Mouse (Mus musculus) liver, postnatal 0 days (tissue): ENCODE results near the gene Slc51b.

Experiments
- CTCF ChIP-seq: sonication (generic); IDR thresholded peaks from 2 replicates; pipeline ENCODE4 v1.5.1; 2016; ENCODE audit warnings: antibody characterized with exemption, low read depth
- EP300 ChIP-seq: IDR thresholded peaks from 2 replicates; pipeline ENCODE4 v1.6.1; 2016; ENCODE audit warnings: antibody characterized with exemption, low read depth, mild to moderate bottlenecking

GRCm38 (mm10) chr9:65407327-65407726 is 15.4 kb downstream of the Slc51b start:
- TF ChIP-seq EP300 (no peak), CTCF (no peak)
